Mouse (Mus musculus): Measurements from ENCODE around the gene Taar6. TPM values are rescaled to one million over a fixed set of nuclear protein-coding genes. Genes with fewer than 3 reads are reported as not detected.

Gene Taar6
- polyA plus RNA-seq, 1 experiment from 2014 or later = not detected

GRCm38 (mm10) chr10:23949508-23950005 is 35.9 kb downstream of the Taar6 start, which contains the start of gene Taar3:
Taar3 (plus strand) TSS chr10:23949558.
- Histone ChIP-seq H3K9ac (ENCODE audit: low read depth, low read length) (no peak within 1 kb of the TSS), H3K4me3 (ENCODE audit: low read depth, low read length) (no peak within 1 kb of the TSS), H3K27ac (ENCODE audit: low read length) (no peak within 1 kb of the TSS), H3K36me3 (ENCODE audit: control insufficient read depth, insufficient read depth) (no peaks in the 10 kb centered on the region), H3K27me3 (ENCODE audit: control insufficient read depth, insufficient read depth, low read depth, low read length) (no peaks in the 10 kb centered on the region), H3K4me1 (ENCODE audit: control insufficient read depth, low read depth, low read length) (no peaks in the 10 kb centered on the region), H3K4me2 (ENCODE audit: low read depth, low read length) (no peak within 1 kb of the TSS), H3K9me3 (replicated peaks; ENCODE audit: control insufficient read depth, low read length) (no peaks in the 10 kb centered on the region)
- 76% methylated on average over 16 of the region's 16 CpGs for WGBS (ENCODE audit: insufficient replicate concordance)
- ATAC-seq (ENCODE audit: low read depth) = no peak

GRCm38 (mm10) chr10:23948026-23948425 is 37.4 kb downstream of the Taar6 start:
- H3K27ac ChIP-seq (ENCODE audit: low read length) = no peak overlapping the region
- no peaks in the 10 kb centered on the region for H3K4me1 ChIP-seq (ENCODE audit: control insufficient read depth, low read depth, low read length)
- H3K4me2 ChIP-seq (ENCODE audit: low read depth, low read length) = no peak overlapping the region
- no peak overlapping the region for H3K4me3 ChIP-seq (ENCODE audit: low read depth, low read length)
- H3K9ac ChIP-seq (ENCODE audit: low read depth, low read length) = no peak overlapping the region
- ATAC-seq (ENCODE audit: low read depth) = no peak
- H3K36me3 ChIP-seq (ENCODE audit: control insufficient read depth, insufficient read depth) = no peaks in the 10 kb centered on the region
- WGBS (ENCODE audit: insufficient replicate concordance) = 52% methylated on average over 7 of the region's 7 CpGs
- H3K27me3 ChIP-seq (ENCODE audit: control insufficient read depth, insufficient read depth, low read depth, low read length) = no peaks in the 10 kb centered on the region
- H3K9me3 ChIP-seq (replicated peaks; ENCODE audit: control insufficient read depth, low read length) = no peaks in the 10 kb centered on the region

GRCm38 (mm10) chr10:23942465-23942864 is 43.0 kb downstream of the Taar6 start:
- Histone ChIP-seq H3K4me3 (ENCODE audit: low read depth, low read length) (no peak overlapping the region), H3K9me3 (replicated peaks; ENCODE audit: control insufficient read depth, low read length) (no peaks in the 10 kb centered on the region), H3K36me3 (ENCODE audit: control insufficient read depth, insufficient read depth) (no peaks in the 10 kb centered on the region), H3K27ac (ENCODE audit: low read length) (no peak overlapping the region), H3K4me1 (ENCODE audit: control insufficient read depth, low read depth, low read length) (no peaks in the 10 kb centered on the region), H3K4me2 (ENCODE audit: low read depth, low read length) (no peak overlapping the region), H3K27me3 (ENCODE audit: control insufficient read depth, insufficient read depth, low read depth, low read length) (no peaks in the 10 kb centered on the region), H3K9ac (ENCODE audit: low read depth, low read length) (no peak overlapping the region)
- no peak for ATAC-seq (ENCODE audit: low read depth)
- 55% methylated on average over 5 of the region's 5 CpGs for WGBS (ENCODE audit: insufficient replicate concordance)

- no peak within 1 kb of the TSS for H3K4me2 ChIP-seq (ENCODE audit: low read depth, low read length)
- H3K9me3 ChIP-seq (replicated peaks; ENCODE audit: control insufficient read depth, low read length) = no peaks in the 10 kb centered on the region
- H3K27me3 ChIP-seq (ENCODE audit: control insufficient read depth, insufficient read depth, low read depth, low read length) = no peaks in the 10 kb centered on the region
- H3K9ac ChIP-seq (ENCODE audit: low read depth, low read length) = no peak within 1 kb of the TSS
- H3K4me1 ChIP-seq (ENCODE audit: control insufficient read depth, low read depth, low read length) = no peaks in the 10 kb centered on the region
- 50% methylated on average over 6 of the region's 6 CpGs for WGBS (ENCODE audit: insufficient replicate concordance)
- no peak for ATAC-seq (ENCODE audit: low read depth)
- H3K27ac ChIP-seq (ENCODE audit: low read length) = no peak within 1 kb of the TSS
- H3K36me3 ChIP-seq (ENCODE audit: control insufficient read depth, insufficient read depth) = no peaks in the 10 kb centered on the region
- no peak within 1 kb of the TSS for H3K4me3 ChIP-seq (ENCODE audit: low read depth, low read length)
Observed at GRCm38 (mm10) chr10:23938312-23938711, 47.1 kb downstream of the Taar6 start, which contains the start of gene Taar2. Taar2 (plus strand) TSS chr10:23938572.

DNA sequence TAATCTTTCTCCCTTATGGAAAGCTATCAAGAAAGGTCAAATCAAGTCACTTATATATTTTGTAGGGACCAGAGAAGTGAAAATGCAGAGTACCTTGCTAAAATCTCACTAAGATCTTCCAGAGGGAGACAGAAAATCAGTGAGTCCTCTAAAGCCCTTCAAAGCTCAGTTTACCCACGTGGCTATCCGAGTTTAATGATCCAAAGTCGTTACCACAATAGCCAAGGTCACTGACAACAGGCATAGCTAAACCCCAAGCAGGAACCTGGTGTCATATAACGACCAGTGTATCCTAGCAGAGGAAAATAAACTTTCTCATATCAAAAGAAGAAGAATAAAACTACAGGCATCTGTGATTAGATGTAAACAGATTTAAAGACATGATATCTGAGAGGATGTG is 47.8 kb downstream of the Taar6 start:
- H3K4me3 ChIP-seq (ENCODE audit: low read depth, low read length) = no peak overlapping the region
- no peak overlapping the region for H3K9ac ChIP-seq (ENCODE audit: low read depth, low read length)
- no peaks in the 10 kb centered on the region for H3K27me3 ChIP-seq (ENCODE audit: control insufficient read depth, insufficient read depth, low read depth, low read length)
- no peak for ATAC-seq (ENCODE audit: low read depth)
- no peak overlapping the region for H3K4me2 ChIP-seq (ENCODE audit: low read depth, low read length)
- WGBS (ENCODE audit: insufficient replicate concordance) = 33% methylated on average over 4 of the region's 4 CpGs
- no peak overlapping the region for H3K27ac ChIP-seq (ENCODE audit: low read length)
- H3K9me3 ChIP-seq (replicated peaks; ENCODE audit: control insufficient read depth, low read length) = no peaks in the 10 kb centered on the region
- no peaks in the 10 kb centered on the region for H3K4me1 ChIP-seq (ENCODE audit: control insufficient read depth, low read depth, low read length)
- no peaks in the 10 kb centered on the region for H3K36me3 ChIP-seq (ENCODE audit: control insufficient read depth, insufficient read depth)

Other genes with a start within 250 kb of the Taar6 start
- 102 and 122 TPM in 2 replicates for gene Rps12, start 198.4 kb downstream of the Taar6 start, polyA plus RNA-seq (2015; fragmentation: Nextera tagmentation; extraction: Ambion mirVana)
- 1.7 and 1.9 TPM in 2 replicates for gene Slc18b1, start 188.7 kb downstream of the Taar6 start, polyA plus RNA-seq (2015; fragmentation: Nextera tagmentation; extraction: Ambion mirVana)
- gene Vnn3, start 134.2 kb downstream of the Taar6 start, polyA plus RNA-seq (2015; fragmentation: Nextera tagmentation; extraction: Ambion mirVana) = 8.3 and 12.2 TPM in 2 replicates
- 2.2 and 2.8 TPM in 2 replicates for gene Vnn1, start 91.0 kb downstream of the Taar6 start, polyA plus RNA-seq (2015; fragmentation: Nextera tagmentation; extraction: Ambion mirVana)
- not detected in 2 replicates for gene Taar1, start 65.3 kb downstream of the Taar6 start, polyA plus RNA-seq (2015; fragmentation: Nextera tagmentation; extraction: Ambion mirVana)
- gene Taar2, start 47.1 kb downstream of the Taar6 start, polyA plus RNA-seq (2015; fragmentation: Nextera tagmentation; extraction: Ambion mirVana) = not detected in 2 replicates
- gene Taar3, start 36.1 kb downstream of the Taar6 start, polyA plus RNA-seq (2015; fragmentation: Nextera tagmentation; extraction: Ambion mirVana) = not detected in 2 replicates
- not detected in 2 replicates for gene Taar4, start 25.2 kb downstream of the Taar6 start, polyA plus RNA-seq (2015; fragmentation: Nextera tagmentation; extraction: Ambion mirVana)
- not detected in 2 replicates for gene Taar5, start 14.9 kb downstream of the Taar6 start, polyA plus RNA-seq (2015; fragmentation: Nextera tagmentation; extraction: Ambion mirVana)
- gene Taar7a, start 7.8 kb upstream of the Taar6 start, polyA plus RNA-seq (2015; fragmentation: Nextera tagmentation; extraction: Ambion mirVana) = not detected in 2 replicates
- not detected in 2 replicates for gene Taar7b, start 14.3 kb upstream of the Taar6 start, polyA plus RNA-seq (2015; fragmentation: Nextera tagmentation; extraction: Ambion mirVana)
- gene Taar7d, start 41.6 kb upstream of the Taar6 start, polyA plus RNA-seq (2015; fragmentation: Nextera tagmentation; extraction: Ambion mirVana) = not detected in 2 replicates
- not detected in 2 replicates for gene Taar7e, start 52.0 kb upstream of the Taar6 start, polyA plus RNA-seq (2015; fragmentation: Nextera tagmentation; extraction: Ambion mirVana)
- not detected in 2 replicates for gene Taar7f, start 63.9 kb upstream of the Taar6 start, polyA plus RNA-seq (2015; fragmentation: Nextera tagmentation; extraction: Ambion mirVana)
- not detected in 2 replicates for gene Taar8a, start 90.9 kb upstream of the Taar6 start, polyA plus RNA-seq (2015; fragmentation: Nextera tagmentation; extraction: Ambion mirVana)
- gene Taar8b, start 106.6 kb upstream of the Taar6 start, polyA plus RNA-seq (2015; fragmentation: Nextera tagmentation; extraction: Ambion mirVana) = not detected in 2 replicates
- not detected in 2 replicates for gene Taar8c, start 116.3 kb upstream of the Taar6 start, polyA plus RNA-seq (2015; fragmentation: Nextera tagmentation; extraction: Ambion mirVana)
- not detected in 2 replicates for gene Taar9, start 123.9 kb upstream of the Taar6 start, polyA plus RNA-seq (2015; fragmentation: Nextera tagmentation; extraction: Ambion mirVana)
- 25.9 and 26.8 TPM in 2 replicates for gene Stx7, start 163.7 kb upstream of the Taar6 start, polyA plus RNA-seq (2015; fragmentation: Nextera tagmentation; extraction: Ambion mirVana)
- gene Moxd1, start 237.9 kb upstream of the Taar6 start, polyA plus RNA-seq (2015; fragmentation: Nextera tagmentation; extraction: Ambion mirVana) = 0.11 and 0.25 TPM in 2 replicates

Measured in liver, embryonic 16.5 days (tissue).